Mouse (Mus musculus) retina, adult 2 months (tissue): ENCODE results near the gene Armc9.

ENCODE experiments used
- DNase-seq: peaks from one replicate; pipeline ENCODE4 v3.0.0-alpha.2; 2012; ENCODE audit warnings: low read depth, low spot score

The Armc9 gene

DNA sequence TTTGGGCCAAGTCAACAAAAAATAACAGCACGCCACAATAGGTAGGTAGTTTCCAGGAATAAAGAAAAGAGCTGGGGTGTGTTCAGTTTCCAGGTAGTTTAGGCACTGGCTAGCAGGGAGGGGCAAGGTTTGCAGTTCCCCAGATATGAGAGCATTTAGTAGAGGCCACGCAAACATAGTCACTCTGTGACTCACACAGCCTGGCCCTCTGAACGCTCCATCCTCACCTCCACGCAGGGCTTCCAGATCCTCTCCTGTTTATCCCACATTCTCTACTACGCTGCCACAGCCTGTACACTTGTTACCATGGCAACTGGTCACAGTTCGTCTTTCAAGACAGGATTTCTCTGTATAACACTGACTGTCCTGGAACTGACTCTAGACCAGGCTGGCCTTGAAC lies 70.6 kb downstream of the Armc9 start:
- DNase-seq, result no peak

DNA sequence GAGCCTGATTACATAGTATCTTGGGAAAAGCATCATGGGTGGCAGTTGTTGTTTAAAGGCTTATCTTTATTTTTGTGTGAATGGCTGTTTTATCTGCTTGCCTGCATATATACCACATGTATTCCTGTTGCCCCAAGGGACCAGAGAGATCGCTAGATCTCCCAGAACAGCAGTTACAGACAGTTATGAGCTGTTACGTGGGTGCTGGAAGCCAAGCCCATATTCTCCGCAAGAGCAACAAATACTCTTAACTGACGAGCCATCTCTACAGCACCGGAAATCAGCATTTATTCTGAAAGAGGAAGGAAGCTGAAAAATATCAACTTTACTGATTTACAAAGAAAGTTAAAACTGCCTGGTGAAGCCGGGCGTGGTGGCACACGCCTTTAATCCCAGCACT lies 74.1 kb downstream of the Armc9 start:
- DNase-seq, result no peak

DNA sequence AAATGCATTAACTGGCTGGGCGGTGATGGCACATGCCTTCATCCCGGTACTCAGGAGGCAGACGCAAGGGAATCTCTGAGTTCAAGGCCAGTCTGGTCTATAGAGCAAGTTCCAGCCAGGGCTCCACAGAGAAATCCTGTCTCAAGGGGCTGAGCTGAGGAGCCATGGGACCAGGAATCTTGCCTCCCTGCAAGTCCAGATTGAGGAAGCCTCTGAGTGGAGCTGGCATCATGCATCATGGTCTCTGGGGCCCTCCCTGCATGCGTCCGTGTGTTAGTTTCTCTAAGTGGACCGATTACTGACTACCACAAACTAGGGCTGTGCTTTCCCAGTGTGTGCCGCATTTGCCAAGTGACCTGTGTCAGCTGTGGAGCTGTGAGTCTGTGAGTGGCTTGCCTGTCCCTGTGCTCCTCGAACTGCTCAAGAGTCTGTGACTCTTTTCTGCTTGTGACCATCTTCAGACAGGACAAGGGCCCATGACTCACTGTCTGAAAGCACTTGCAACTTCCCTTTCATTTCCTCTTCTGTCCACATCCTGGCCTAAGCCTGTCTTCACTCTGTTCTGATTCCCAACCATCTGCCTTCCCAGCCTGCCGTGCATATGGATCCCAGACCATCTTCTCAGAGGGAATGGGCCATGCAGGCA lies 74.7 kb downstream of the Armc9 start:
- DNase-seq, result no peak

DNA sequence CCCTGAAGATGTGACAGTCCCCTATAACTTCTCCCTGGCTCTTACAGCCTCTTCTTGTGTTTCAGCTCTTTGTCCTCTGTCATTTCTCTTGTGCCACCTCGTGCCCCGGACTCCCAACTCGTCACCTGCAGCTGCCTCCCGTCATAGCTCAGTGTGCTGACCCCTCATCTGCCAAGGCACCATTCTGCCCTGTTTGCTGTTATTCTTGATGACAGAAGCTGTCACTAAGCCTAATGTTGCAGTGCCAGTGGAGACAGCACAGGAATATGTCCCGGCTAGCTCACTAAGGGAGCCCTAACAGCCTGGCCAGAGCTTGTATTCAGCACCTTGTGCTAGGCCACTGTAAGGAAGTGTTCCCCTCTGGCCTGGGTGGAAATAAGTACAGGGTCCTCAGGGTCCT lies 78.1 kb downstream of the Armc9 start:
- no peak for DNase-seq

DNA sequence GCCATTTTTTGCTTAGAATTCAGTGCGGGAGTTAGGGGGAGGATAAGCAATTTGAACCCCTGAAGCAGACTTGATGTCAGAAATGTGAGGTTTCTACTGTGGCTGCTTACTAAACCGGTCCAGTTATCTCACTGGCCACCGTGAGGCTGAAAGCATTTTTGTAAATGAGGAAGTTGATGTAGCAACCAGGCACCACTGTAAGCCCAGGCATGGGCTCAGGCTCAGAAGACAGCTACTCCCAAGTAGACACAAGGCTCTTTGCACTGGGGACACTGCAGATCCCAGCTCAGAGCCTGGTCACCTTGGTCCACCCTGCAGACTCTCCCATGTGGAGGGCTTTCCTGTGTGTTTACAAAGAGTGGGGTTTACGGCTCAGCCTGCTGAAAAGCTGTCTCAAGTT lies 79.2 kb downstream of the Armc9 start:
- DNase-seq, result no peak

DNA sequence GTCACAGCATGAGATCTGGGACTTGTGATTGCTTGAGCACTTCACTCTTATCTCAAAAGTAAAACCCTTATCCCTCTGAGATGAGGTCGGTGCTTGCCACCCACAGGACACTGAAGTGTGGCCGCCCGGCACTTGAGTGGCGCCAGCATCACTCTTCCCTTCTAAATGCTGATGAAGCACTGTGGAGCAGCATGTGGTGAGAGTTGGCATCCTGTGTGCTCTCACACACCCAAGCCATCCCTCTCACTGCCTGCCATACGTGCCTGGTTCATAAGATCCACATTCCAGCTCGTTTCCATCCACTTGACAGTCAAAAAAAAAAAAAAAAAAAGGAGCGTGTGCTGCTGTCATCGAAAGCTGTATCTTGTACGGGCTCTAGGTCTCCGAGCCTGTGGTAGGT lies 80.5 kb downstream of the Armc9 start:
- no peak for DNase-seq

DNA sequence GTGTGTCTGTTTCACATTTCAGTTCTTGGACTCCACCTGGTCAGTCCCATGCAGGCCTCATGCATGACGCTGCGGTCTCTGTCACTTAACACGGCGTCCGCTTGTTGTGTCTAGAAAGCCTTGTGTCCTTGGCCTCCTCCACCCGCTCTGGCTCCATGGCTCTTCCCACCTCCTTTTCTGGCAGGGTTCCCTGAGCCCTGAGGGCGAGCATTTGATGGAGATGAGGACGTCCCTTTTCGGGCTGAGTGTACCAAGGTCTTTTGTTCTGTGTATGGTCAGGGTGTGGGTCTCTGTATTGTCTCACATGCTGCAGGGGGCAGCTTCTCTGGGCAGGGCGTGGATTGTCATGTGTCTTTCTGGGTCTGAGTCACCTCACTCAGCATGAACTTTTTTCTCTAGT lies 81.9 kb downstream of the Armc9 start:
- no peak for DNase-seq

DNA sequence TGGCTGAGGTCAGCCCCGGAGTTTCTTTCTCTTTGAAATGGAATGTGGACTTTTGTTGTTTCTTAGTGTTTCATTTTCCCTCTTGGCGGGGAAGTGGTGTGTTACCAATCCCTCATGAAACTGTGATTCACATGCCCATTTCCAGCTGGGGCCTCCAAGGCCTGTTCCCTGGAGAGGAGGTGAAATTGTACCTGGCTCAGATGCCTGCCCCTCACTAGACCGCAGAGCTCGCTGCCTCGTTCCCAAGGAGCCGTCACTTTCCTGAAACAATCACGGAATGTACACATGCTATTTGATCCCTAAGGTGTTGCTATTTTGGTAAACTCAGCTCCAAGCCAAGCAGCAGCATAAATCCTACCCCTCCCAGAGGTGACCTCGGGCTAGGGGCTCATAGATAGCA lies 84.4 kb downstream of the Armc9 start:
- no peak for DNase-seq

DNA sequence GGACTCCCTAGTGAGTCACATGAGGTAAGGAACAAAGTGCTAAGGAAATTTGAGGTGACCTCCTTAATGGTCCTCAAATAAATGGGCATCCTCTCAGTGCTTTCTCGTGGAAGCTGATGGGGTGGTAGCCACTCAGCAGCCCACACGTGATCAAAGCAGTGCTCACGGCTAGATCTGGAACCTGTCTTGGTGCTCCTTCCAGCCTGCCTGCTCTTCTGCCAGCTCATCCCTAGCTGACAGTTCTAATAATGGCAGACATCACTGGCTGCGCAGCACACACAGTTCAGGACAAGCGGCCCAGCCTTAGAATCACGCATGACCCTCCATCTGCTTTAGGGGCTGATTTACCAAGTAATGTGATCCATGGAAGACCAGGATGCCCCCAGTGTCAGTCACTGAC lies 85.3 kb downstream of the Armc9 start:
- DNase-seq, result no peak

DNA sequence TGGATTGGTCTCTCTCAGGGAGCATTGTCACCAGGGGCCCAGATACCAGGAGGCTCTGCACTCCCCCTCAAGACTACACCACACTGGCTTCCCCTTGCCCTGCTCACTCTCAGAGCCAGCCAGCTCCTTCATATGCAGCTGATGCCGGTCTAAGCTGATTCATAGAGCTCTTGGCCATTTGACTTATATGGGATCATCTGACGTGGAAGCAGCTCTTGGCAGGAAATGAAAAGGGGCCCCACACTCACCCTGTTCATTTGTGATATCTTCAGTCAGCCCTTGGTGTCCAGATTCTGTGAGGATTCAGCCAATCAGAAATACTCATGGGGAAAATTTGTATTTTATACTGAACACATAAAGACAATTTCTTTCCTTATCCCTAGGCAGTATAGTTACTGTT lies 86.4 kb downstream of the Armc9 start:
- no peak for DNase-seq

DNA sequence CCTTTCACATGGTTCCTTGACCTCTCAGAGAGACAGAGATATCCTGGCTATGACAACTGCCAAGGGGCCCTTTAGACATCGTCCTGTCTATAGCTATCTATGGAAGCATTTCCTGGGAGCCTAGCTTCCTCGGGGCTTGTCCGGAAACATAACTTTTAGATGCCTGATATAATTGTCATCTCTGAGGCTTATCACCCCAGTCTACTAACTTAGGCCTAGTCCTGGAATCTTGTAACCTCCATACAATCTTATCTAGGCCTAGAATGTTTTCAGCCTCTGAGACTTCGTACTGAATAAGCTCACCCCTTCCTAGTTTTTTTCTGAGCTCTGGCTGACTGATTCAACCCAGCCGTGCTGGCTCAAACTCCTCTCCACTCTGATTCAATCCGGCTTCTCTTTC lies 88.9 kb downstream of the Armc9 start:
- no peak for DNase-seq

DNA sequence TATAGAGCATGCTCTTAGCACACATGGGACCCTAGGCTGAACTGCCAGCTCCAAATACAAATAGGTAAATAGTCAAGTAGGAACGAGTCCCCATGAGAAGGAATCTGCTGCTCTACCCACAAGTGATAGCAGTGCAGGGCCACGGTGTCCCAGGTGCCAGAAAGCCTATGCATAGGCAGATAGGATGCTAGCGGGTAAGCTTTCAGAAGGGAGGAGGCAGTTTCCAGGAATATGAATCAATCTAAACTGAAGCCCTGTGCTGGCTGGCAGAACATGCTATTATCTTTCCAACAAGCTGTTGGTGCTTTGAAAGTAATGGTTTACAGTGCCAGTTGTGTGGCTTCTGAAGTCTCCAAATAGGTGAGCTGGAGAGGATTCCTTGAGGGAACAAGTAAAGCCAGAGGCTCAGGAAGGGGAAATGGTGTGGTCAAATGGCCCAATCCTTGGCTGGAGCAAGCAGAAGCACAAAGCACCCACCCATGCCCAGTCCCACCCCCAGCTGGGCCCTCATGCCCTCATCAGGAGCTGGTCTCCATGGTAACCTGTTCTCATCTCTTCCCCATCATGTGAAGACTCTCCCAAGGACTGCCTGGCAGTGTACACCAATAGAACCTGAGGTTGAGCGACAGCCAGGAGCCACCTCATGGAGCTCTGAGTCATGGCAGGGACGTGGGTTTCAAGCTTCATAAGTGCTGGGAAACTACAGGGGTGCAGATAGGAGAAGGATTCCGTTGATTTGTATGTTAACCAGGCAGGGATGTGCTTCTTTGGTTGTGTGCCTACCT lies 90.9 kb downstream of the Armc9 start:
- no peak for DNase-seq

DNA sequence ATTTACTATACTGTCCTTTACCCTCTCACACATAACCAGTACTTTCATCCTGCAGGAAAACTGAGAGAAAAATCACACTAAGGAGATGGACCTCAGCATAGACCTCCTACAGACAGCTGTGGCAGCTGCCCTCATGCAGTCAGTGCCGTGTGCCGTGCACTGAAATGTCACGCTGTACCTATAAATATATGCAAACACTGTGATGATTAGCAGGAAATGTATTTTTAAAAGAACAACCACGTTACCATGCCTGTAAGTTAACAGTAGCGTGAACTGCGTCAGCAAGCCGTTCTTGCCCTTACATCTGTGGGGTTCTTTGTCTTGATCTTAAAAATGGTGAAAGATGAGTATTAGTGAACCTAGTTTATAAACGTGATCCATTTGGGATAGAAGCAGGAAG lies 98.8 kb downstream of the Armc9 start:
- no peak for DNase-seq

DNA sequence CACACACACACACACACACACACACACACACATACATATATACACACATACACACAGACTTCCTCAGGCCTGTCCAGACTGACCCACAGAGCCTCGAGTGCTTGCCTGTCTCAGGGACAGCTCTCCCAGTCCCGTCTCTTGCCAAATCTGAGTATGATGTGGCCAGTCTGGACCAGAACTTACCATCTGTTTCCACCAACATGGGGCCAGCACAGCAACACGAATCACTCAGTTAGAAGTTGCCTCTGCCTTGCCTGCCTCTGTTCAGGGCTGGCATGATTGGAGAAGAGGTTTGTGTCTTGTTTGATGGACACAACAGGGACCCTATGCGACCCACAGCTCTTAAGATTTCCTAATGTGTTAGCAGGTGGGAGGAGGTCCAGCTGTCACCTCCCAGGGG lies 101.7 kb downstream of the Armc9 start:
- DNase-seq, result no peak

DNA sequence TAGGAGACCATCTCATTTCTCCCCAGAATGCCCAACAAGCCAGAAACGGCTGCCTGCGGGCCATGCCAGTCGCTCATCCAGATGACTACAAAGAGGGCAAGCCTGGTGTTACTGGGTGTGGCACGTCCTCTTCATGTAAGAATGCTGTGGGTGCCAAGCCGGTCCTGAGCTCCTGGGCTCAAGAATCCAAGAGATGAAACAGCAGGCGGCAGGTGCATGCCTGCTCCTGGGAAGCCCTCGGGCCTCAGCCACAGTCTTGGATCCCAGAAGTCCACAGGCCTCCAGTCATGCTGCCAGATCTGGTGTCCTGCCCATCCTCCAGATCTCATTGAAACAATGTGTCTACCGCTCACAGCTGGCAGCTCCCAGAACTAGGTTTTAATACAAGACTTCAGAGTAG lies 102.6 kb downstream of the Armc9 start:
- no peak for DNase-seq

DNA sequence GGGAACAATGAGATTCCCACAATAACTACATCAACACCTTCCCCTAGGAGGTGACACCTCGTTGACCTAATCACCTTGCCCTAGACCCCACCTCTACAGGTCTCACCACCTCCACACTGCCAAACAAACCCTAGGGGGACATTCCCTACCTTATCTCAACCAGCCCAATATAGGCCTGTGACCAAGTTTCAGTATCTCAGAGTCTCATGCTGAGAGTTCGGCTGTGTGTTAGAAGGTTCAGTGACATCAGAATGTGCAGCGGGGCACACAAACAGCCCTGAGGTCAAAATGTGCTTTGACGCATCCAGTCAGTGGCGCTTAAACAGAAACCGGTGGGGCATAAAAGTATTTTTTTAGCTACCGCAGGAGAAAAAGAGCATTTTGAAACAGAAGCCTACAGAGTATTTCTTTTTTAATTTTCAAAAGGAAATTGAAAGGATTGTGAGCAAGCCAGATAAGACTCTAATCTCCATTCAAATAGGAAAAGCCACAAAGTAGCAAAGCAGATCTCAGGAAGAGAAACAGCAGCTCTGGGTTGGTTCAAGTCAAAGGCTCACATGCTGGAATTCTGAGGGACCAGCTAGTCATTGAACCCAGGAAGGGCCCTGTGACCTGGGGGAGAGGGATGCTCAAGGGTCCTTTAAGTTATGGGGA lies 103.7 kb downstream of the Armc9 start:
- DNase-seq, result no peak

DNA sequence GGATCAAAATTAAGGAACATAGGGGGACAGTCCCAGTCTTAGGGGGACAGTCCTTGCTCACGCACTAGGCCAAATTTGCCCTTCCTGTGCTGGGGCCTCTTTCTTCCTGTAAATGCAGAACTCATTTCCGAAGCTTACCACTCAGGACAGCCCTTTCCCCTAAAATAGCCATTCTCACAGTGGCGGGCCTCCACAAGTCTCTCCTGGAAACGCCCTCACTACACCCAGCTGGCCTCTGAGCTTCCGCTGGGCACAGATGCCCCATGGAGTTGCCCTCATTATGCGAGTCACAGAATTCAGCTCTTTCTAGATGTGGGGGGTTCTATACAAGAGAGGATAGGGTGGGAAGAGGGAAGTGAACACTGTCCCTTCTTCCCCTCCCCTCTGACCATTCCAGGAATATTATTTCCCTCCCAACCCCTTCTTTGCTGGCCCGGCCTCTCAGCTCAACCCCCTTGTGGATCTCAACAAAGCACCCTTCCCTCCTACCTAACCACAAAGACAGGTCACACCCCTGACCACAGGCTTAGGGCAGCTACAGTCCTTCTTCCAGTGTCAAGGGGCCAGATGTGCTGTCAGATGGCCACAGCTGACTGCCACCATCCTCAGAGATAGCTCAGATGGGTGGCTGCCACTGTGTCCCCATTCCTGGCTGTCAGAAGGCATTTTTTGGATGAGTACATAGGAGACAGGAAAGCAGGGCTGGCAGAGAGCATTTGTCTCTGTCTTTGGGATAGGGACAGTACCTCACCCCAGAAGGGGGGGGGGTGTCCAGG lies 109.2 kb downstream of the Armc9 start:
- no peak for DNase-seq

DNA sequence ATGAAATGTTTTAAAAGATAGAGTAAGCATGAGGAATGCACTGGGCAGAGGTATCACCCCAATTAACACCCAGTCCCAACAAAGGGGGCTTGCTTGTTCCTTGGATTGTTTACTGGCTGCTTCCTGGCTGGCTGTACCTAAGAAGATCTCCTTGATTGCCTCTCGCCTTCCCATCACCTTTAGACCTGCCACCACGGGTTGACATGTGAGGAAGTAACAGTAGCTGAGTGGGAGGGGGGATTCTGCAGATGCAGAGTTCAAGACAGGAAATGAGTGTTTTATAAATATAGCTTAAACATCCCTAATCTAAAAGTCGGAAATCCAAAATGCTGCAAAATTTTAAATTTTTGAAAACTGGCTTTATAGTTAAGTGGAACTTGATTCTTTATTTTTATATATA lies 110.5 kb downstream of the Armc9 start:
- no peak for DNase-seq

DNA sequence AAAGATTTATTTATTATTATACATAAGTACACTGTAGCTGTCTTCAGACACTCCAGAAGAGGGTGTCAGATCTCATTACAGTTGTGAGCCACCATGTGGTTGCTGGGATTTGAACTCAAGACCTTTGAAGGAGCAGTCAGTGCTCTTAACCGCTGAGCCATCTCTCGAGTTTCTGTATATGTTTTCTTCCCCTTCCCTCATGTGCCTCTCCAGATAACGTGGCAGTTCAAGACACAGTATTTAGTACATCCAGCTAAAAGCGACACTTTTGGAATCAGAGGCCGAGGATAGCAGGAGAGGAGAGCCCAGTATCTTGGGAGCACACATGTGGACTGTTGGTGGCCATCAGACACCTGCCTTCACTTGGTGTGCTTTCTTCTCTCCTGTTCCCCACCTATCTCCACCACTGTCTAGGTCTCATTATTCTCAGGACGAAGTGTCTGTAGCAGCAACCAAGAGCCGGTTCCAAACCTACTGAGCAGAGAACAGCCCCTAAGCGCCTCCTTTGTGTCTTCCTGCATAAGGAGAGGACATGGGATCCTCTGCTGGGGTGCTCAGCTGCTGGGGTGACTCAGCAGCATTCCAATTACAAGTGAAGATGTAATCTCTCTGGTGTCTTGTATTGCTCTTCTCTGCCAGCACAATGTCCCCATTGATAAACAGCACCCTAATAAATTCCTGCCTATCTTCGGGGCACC lies 114.1 kb downstream of the Armc9 start:
- no peak for DNase-seq

DNA sequence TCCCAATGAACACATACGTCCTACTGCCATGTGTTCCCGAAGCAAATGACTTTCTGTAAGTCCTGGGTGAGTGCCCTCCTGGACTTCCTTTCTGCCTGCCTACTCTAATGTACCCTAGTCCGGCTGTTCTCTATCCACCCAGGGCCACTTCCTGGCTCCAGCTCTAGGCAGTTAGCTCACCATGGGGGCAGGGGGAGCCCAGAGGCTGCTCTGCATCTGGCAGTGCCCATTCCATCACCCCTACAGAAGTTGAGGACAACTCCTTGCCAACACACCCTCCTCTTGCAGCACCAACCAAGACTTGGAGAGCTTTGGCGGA lies 114.6 kb downstream of the Armc9 start:
- no peak for DNase-seq

DNA sequence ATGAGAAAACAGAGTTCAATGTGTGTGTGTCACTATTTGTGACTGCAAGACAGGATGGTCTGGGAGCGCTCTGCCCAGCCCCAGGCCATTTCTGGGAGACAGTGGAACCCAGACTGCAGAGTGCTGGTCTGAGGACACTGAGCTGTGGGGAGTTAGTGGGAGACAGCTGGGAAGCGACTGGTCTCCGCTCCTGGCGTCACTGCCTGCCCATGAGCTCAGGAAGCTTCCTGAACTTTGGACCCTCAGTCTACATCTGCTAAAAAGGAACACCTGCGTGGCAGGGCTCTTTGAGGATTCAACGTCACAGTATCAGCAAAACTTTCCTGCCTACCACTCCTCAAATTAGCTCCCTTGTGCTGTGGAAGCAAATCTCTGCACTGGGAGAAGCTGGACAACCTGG lies 117.1 kb downstream of the Armc9 start:
- no peak for DNase-seq

DNA sequence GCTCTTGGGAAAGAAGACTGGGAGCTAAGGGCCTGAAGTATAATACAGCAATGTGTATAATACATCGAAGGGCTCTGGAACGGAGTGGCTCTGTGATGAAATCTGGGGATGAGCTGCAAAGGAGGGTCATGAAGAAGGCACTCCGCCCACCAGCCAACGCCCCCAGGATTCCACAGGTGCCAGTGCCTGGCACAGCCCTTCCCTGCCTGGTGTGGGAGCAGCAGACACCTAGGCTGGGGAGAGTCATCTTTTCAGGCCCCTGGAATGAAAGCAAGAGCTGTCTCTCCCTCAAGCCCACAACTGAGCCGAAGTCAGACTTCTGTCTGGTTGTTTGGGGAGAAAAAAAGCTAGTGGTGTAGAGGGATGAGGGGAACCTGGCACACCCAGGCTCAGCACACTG lies 122.5 kb downstream of the Armc9 start:
- no peak for DNase-seq
